Mouse (Mus musculus): ENCODE data around the gene Cdca5. TPM values are rescaled to one million over a fixed set of nuclear protein-coding genes. Genes with fewer than 3 reads are reported as not detected.

The Cdca5 gene
- 0.98 TPM for polyA plus RNA-seq (2014; fragmentation: Illumina TruSeq; extraction: RNeasy Lipid Tissue Mini Kit (QIAGEN cat#74804); ENCODE audit: low read depth, low replicate concordance)

GRCm38 (mm10) chr19:6084478-6085248 is at the start of gene Cdca5, which contains the start of gene Zfpl1:
TSS of gene Cdca5 (plus strand) at chr19:6084983.
TSS of gene Zfpl1 (minus strand) at chr19:6084956.

GRCm38 (mm10) chr19:6046294-6047153 is 38.3 kb upstream of the Cdca5 start, which contains the start of gene Syvn1:
TSS of gene Syvn1 (plus strand) at chr19:6046576.

GRCm38 (mm10) chr19:6057313-6058096 is 27.3 kb upstream of the Cdca5 start, which contains the start of the genes Mrpl49 and Fau:
TSS of gene Mrpl49 (minus strand) at chr19:6057785.
TSS of gene Fau (plus strand) at chr19:6057844.

GRCm38 (mm10) chr19:6061021-6061533 is 23.7 kb upstream of the Cdca5 start, which contains the start of gene Znhit2:
TSS of gene Znhit2 (plus strand) at chr19:6061192.

GRCm38 (mm10) chr19:6067724-6068415 is 16.9 kb upstream of the Cdca5 start, which contains the start of gene Tm7sf2:
TSS of gene Tm7sf2 (minus strand) at chr19:6068373.

GRCm38 (mm10) chr19:6076564-6077393 is 8.0 kb upstream of the Cdca5 start, which contains the start of gene Vps51:
TSS of gene Vps51 (minus strand) at chr19:6077231.

GRCm38 (mm10) chr19:6079983-6080480 is 4.8 kb upstream of the Cdca5 start, which contains the start of gene Tmem262:
TSS of gene Tmem262 (plus strand) at chr19:6080033.

GRCm38 (mm10) chr19:6082156-6082555 is 2.6 kb upstream of the Cdca5 start, which contains the start of gene Gm28374:
TSS of gene Gm28374 (minus strand) at chr19:6082256.

GRCm38 (mm10) chr19:6094119-6094518 is 9.3 kb downstream of the Cdca5 start, which contains the start of gene AC131692.1:
TSS of gene AC131692.1 (plus strand) at chr19:6094419.

GRCm38 (mm10) chr19:6105586-6105985 is 20.8 kb downstream of the Cdca5 start, which contains the start of gene Naaladl1:
TSS of gene Naaladl1 (plus strand) at chr19:6105782.

GRCm38 (mm10) chr19:6117986-6118676 is 33.3 kb downstream of the Cdca5 start, which contains the start of gene Sac3d1:
TSS of gene Sac3d1 (minus strand) at chr19:6118650.

GRCm38 (mm10) chr19:6127760-6128341 is 43.1 kb downstream of the Cdca5 start, which contains the start of gene Snx15:
TSS of gene Snx15 (minus strand) at chr19:6128304.

GRCm38 (mm10) chr19:6140678-6141393 is 56.1 kb downstream of the Cdca5 start, which contains the start of gene Batf2:
TSS of gene Batf2 (plus strand) at chr19:6140983.

GRCm38 (mm10) chr19:6141394-6141749 is 56.6 kb downstream of the Cdca5 start, which contains the start of gene Arl2:
TSS of gene Arl2 (minus strand) at chr19:6141548.

